Mouse (Mus musculus) testis, adult 2 months (tissue): ENCODE measurements around the gene Lysmd4.

Experiments
- CTCF ChIP-seq: fragments of 200-500 bp; IDR thresholded peaks from 2 replicates; pipeline ENCODE4 v1.5.1; 2012; ENCODE audit warnings: low read depth, mild to moderate bottlenecking, inconsistent platforms, low read length, moderate library complexity; ENCODE audit not compliant: control insufficient read depth, insufficient read depth, insufficient replicate concordance
- POLR2A ChIP-seq: fragments of 200-500 bp; IDR thresholded peaks from 2 replicates; pipeline ENCODE4 v1.6.1; 2012; ENCODE audit warnings: low read depth, mild to moderate bottlenecking, inconsistent platforms, low read length, moderate library complexity; ENCODE audit not compliant: control insufficient read depth

DNA sequence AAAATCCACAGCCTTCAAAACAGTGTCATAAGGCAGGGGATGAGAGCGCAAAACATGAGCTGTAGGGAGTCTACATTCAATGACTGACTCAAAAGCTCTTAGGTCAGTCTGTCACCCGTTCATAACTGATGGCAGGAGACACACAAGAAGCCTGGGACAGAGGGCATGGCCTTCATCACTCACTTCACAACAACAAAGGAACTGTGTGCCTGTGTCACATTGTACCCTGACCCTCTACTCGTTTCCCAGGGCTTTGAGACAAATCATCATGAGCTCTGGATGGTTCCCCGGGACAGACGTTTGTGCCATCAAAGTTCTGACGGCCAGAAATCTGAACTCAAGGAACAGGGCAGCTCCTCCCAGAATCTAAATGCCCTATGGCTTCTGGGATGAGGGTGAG is 11.0 kb upstream of the Lysmd4 start:
- TF ChIP-seq POLR2A (no peak), CTCF (no peak)
